Mouse (Mus musculus): ENCODE data around the gene Oit1. TPM values are rescaled to one million over a fixed set of nuclear protein-coding genes. Genes with fewer than 3 reads are reported as not detected.

Gene Oit1
- polyA plus RNA-seq (2015; fragmentation: Nextera tagmentation; extraction: Ambion mirVana): not detected in 2 replicates

DNA sequence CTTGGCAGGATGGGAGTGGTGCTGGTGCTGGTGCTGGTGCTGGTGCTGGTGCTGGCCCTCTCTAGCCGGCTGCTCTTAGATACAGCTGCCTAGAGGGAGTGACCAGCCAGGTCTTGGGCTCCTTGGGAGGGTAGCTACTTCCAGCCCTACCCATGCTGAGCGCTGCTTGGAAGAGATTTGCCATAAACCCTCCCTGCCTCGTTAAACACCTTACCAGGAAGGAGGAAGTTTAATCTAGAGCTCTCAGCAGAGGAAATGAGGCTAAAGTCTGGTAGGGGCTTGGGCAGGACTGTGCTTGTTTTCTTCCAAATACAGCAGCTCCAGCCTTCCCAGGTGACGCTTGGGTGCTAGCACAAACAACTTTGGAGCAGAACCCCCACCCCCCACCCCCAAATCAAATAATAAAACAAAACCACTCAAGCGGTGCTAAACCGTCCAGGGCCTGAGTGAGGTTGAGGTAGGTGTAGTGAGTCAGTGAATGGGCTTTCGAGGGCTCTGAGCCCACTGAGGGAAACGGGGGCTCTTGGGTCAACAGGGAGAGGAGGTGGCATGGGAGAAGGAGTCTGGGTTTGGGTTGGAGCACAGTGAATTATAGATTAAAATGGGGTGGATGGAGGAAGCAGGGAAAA lies at the start of gene Oit1:
Gene Oit1, minus strand, starts transcription at position 70 of the 629 bp plus-strand sequence.
- Histone ChIP-seq H3K36me3 (replicated peaks) (no peaks in the 10 kb centered on the region), H3K4me1 (no peaks in the 10 kb centered on the region), H3K27me3 (replicated peaks) (no peaks in the 10 kb centered on the region), H3K27ac (no peak within 1 kb of the TSS), H3K4me3 (no peak within 1 kb of the TSS), H3K9ac (no peak within 1 kb of the TSS), H3K4me2 (no peak within 1 kb of the TSS), H3K9me3 (no peaks in the 10 kb centered on the region)
- ATAC-seq (replicated peaks): no peak
- 56% methylated on average over 8 of the region's 8 CpGs for WGBS

DNA sequence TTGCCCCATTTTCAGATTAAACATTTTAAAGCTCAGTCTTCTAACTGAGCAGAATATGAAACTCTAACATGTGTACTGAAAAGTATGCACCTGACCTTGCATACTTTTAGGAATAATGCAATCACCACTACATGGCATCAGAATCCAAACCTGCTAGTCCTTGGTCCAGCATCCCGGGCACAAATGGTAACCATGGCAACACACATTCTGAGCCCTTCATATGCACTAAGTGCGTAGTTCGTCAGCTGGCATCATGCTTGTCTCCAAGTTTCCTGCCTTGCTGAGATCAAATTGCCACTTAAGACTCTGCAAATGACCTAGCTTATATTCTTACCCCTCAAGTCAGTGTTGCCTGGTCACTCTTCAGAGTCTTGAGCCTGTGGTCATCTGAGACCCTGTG lies 44.3 kb upstream of the Oit1 start:
- Histone ChIP-seq H3K9ac (no peak overlapping the region), H3K4me3 (no peak overlapping the region), H3K27me3 (replicated peaks) (no peaks in the 10 kb centered on the region), H3K4me1 (peaks cover 15% of the 10 kb centered on the region), H3K36me3 (replicated peaks) (no peaks in the 10 kb centered on the region), H3K27ac (no peak overlapping the region), H3K9me3 (no peaks in the 10 kb centered on the region), H3K4me2 (no peak overlapping the region)
- ATAC-seq (replicated peaks): peak; percentile 73
- 34% methylated on average over 3 of the region's 3 CpGs for WGBS

- H3K4me2 ChIP-seq: no peak overlapping the region
- H3K9me3 ChIP-seq: no peaks in the 10 kb centered on the region
- no peak overlapping the region for H3K4me3 ChIP-seq
- H3K9ac ChIP-seq: no peak overlapping the region
- 22% methylated on average over 10 of the region's 10 CpGs for WGBS
- ATAC-seq (replicated peaks): 0 out of 2 replicates have a peak, but pooled peaks have one; percentile 32
- peaks cover 15% of the 10 kb centered on the region for H3K4me1 ChIP-seq
- H3K27me3 ChIP-seq (replicated peaks): no peaks in the 10 kb centered on the region
- no peaks in the 10 kb centered on the region for H3K36me3 ChIP-seq (replicated peaks)
- no peak overlapping the region for H3K27ac ChIP-seq
These were observed 42.7 kb upstream of the Oit1 start for GRCm38 (mm10) chr14:8421199-8421787.

GRCm38 (mm10) chr14:8418610-8419009 lies 40.1 kb upstream of the Oit1 start:
- Histone ChIP-seq H3K4me2 (no peak overlapping the region), H3K9ac (no peak overlapping the region), H3K27ac (no peak overlapping the region), H3K36me3 (replicated peaks) (no peaks in the 10 kb centered on the region), H3K4me3 (no peak overlapping the region), H3K9me3 (no peaks in the 10 kb centered on the region), H3K4me1 (peaks cover 15% of the 10 kb centered on the region), H3K27me3 (replicated peaks) (no peaks in the 10 kb centered on the region)
- 67% methylated on average over 3 of the region's 3 CpGs for WGBS
- ATAC-seq (replicated peaks): no peak

DNA sequence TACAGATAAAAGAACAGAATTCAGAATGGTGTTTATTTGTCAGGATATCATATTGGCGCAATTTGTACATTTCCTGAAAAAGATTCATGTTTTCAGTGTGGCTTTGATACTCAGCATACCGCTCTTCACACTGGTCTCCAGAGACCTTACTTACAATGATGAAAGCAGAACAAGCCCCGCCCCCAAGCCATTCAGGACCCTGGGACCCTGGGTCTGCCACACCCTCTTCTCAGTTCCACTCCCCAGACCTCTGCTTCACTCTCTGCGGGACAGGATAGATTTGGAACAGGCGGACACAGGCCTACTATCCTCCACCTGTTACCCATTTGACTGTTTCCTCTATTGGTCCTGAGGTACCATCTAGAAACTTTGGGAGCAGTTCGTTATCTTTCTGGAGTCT lies 27.4 kb upstream of the Oit1 start:
- no peak for ATAC-seq (replicated peaks)
- H3K4me3 ChIP-seq: no peak overlapping the region
- 73% methylated on average over 6 of the region's 6 CpGs for WGBS
- no peaks in the 10 kb centered on the region for H3K9me3 ChIP-seq
- H3K9ac ChIP-seq: no peak overlapping the region
- no peaks in the 10 kb centered on the region for H3K27me3 ChIP-seq (replicated peaks)
- no peak overlapping the region for H3K4me2 ChIP-seq
- no peak overlapping the region for H3K27ac ChIP-seq
- no peaks in the 10 kb centered on the region for H3K36me3 ChIP-seq (replicated peaks)
- no peaks in the 10 kb centered on the region for H3K4me1 ChIP-seq

DNA sequence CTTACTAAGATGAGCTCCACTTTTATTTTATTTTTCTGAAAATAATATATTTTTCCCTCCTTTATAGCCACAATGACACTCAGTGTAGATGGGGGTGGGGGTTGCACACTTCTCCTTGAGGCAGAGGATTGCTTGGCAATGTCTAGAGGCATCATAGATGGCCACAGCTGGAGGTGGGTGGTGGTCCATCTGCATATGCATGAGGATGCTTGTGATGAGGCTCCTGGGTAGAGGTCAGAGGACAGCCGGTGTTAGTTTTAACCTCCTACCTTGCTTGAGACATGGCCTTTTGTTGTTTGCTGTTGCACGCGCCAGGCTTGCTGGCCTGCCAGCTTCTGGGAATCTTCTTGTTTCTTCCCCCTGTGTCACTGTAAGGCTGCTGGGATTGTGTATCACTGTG lies 24.8 kb upstream of the Oit1 start:
- Histone ChIP-seq H3K9me3 (no peaks in the 10 kb centered on the region), H3K9ac (no peak overlapping the region), H3K4me2 (no peak overlapping the region), H3K4me3 (no peak overlapping the region), H3K27me3 (replicated peaks) (no peaks in the 10 kb centered on the region), H3K27ac (no peak overlapping the region), H3K4me1 (no peaks in the 10 kb centered on the region), H3K36me3 (replicated peaks) (no peaks in the 10 kb centered on the region)
- 77% methylated on average over 3 of the region's 3 CpGs for WGBS
- no peak for ATAC-seq (replicated peaks)

DNA sequence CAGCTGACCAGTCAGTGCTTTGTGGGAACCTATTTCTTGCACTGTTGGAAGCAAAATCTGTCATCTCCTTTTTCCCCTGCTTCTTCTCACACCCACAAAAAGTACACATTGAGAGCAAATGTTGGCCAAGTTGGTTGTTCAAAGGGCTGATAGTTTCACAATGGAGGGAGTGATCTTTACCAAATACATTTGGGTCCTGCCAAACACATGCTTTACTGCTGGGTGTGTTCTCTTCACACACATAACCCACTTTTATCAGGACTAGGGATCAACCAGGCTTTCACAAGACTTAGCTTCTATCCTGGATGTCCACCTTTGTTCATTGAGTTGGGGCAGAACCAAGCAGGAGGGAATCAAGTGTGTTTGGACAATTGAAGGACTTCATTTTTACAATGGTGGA lies 20.0 kb upstream of the Oit1 start:
- Histone ChIP-seq H3K4me3 (no peak overlapping the region), H3K4me1 (no peaks in the 10 kb centered on the region), H3K9me3 (no peaks in the 10 kb centered on the region), H3K4me2 (no peak overlapping the region), H3K27me3 (replicated peaks) (no peaks in the 10 kb centered on the region), H3K9ac (no peak overlapping the region), H3K27ac (no peak overlapping the region), H3K36me3 (replicated peaks) (no peaks in the 10 kb centered on the region)
- ATAC-seq (replicated peaks): no peak

GRCm38 (mm10) chr14:8395690-8396287 lies 17.2 kb upstream of the Oit1 start:
- 89% methylated on average over 7 of the region's 7 CpGs for WGBS

DNA sequence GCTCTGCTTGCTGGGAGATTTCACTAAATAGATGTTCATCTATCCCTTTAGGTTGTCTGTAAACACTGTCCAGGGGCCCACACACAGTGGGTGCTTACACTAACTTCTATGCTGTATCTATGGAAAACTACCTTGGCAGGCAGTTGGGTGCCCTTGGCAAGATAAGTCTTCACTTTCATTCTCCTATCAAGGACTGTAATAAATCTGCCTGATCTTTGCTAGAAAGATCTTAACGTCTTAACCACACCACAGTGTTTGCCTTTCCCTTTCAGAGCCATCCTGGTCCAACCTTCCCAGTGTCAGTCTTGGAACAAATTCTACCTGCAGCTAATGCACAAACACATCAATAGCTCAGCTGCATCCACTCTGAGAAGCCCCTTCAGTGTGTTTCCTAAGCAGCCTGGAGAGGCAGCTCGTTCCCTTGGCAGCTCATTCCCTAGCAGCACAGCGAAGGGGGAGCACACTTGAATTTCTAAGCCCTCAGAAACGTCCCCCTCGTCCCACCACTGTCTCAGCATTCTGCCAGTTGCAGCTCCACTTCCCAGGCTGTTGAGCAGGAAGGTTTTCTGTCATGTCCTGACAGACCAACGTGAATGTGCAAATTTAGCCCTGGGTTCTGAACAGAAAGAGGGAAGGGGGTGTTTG lies 13.7 kb upstream of the Oit1 start:
- Histone ChIP-seq H3K36me3 (replicated peaks) (no peaks in the 10 kb centered on the region), H3K4me2 (no peak overlapping the region), H3K4me3 (no peak overlapping the region), H3K9ac (no peak overlapping the region), H3K9me3 (no peaks in the 10 kb centered on the region), H3K27me3 (replicated peaks) (no peaks in the 10 kb centered on the region), H3K4me1 (no peaks in the 10 kb centered on the region), H3K27ac (no peak overlapping the region)
- WGBS: 57% methylated on average over 6 of the region's 6 CpGs
- ATAC-seq (replicated peaks): no peak

More at GRCm38 (mm10) chr14:8395690-8396287, 17.2 kb upstream of the Oit1 start:
- H3K4me1 ChIP-seq: no peaks in the 10 kb centered on the region
- H3K36me3 ChIP-seq (replicated peaks): no peaks in the 10 kb centered on the region
- no peak overlapping the region for H3K4me3 ChIP-seq
- no peak overlapping the region for H3K9ac ChIP-seq
- H3K27me3 ChIP-seq (replicated peaks): no peaks in the 10 kb centered on the region
- ATAC-seq (replicated peaks): no peak
- no peak overlapping the region for H3K4me2 ChIP-seq
- no peak overlapping the region for H3K27ac ChIP-seq
- H3K9me3 ChIP-seq: no peaks in the 10 kb centered on the region

DNA sequence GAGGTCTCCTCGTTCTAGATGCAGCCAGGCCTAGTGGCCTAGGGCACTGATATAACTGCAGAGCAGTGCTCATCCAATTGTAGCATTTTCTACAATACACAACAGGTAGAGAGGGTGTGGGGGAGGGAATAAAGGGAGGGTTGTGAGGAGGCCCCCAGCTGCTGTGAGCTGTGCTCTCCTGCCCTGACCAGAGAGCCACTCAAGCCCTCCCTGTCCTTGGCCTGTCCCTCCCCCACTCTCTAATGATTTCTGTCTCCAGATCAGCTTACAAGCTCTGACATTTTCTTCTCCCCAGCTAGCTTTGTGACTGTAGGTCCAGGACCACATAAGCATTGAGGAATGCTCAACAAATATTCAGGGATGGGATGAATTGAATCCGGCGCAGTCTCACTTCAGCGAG lies 9.2 kb downstream of the Oit1 start:
- H3K4me2 ChIP-seq: no peak overlapping the region
- no peaks in the 10 kb centered on the region for H3K36me3 ChIP-seq (replicated peaks)
- no peak overlapping the region for H3K9ac ChIP-seq
- peaks cover 11% of the 10 kb centered on the region; the same call in 1 of the 2 replicates for H3K4me1 ChIP-seq
- H3K27ac ChIP-seq: no peak overlapping the region
- no peaks in the 10 kb centered on the region for H3K27me3 ChIP-seq (replicated peaks)
- ATAC-seq (replicated peaks): no peak
- H3K4me3 ChIP-seq: no peak overlapping the region
- H3K9me3 ChIP-seq: no peaks in the 10 kb centered on the region
- WGBS: 86% methylated on average over 4 of the region's 4 CpGs

DNA sequence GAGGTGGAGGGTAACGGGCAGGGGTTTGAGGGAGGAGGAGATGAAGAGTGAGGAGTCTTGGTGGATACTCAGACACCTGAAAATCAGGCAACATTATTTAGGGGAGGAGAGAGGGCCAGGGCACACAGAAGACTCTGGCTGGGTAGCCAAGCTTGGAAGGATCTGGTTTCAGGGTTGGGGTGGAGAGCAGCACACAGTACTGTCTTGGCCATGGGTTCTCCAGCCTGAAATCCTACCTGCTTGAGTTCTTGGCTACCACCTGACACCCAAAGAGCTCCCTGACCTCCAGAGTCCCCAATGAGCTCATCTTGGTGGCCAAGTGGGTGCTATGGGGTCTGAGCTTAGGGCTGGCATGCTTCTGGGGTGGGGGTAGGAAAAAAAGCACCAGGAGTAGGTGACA lies 9.7 kb downstream of the Oit1 start:
- 89% methylated on average over 1 of the region's 1 CpGs for WGBS
- Histone ChIP-seq H3K36me3 (replicated peaks) (no peaks in the 10 kb centered on the region), H3K27me3 (replicated peaks) (no peaks in the 10 kb centered on the region), H3K4me1 (peaks cover 11% of the 10 kb centered on the region; the same call in 1 of the 2 replicates), H3K9ac (no peak overlapping the region), H3K4me2 (no peak overlapping the region), H3K9me3 (no peaks in the 10 kb centered on the region), H3K27ac (no peak overlapping the region), H3K4me3 (no peak overlapping the region)
- no peak for ATAC-seq (replicated peaks)

- Histone ChIP-seq H3K4me3 (no peak overlapping the region), H3K27ac (no peak overlapping the region), H3K27me3 (replicated peaks) (no peaks in the 10 kb centered on the region), H3K9me3 (no peaks in the 10 kb centered on the region), H3K4me1 (peaks cover 11% of the 10 kb centered on the region; the same call in 1 of the 2 replicates), H3K36me3 (replicated peaks) (no peaks in the 10 kb centered on the region), H3K9ac (no peak overlapping the region), H3K4me2 (no peak overlapping the region)
- 38% methylated on average over 4 of the region's 4 CpGs for WGBS
- ATAC-seq (replicated peaks): peak; percentile 27; the same call in 1 of the 2 replicates
These were observed 10.6 kb downstream of the Oit1 start for GRCm38 (mm10) chr14:8367727-8368520.

Data from midbrain, embryonic 15.5 days (tissue).